Mouse (Mus musculus): ENCODE measurements around the gene Cdk5.

Gene Cdk5

GRCm38 (mm10) chr5:24423129-24424003 lies at the start of gene Cdk5, which contains the start of gene Slc4a2:
Gene Cdk5 (minus strand): TSS chr5:24423530.
Gene Slc4a2 (plus strand): TSS chr5:24423837.
- DNase-seq: peak; percentile 98

- DNase-seq: peak; percentile 89
These were observed 47.3 kb upstream of the Cdk5 start for GRCm38 (mm10) chr5:24470600-24470999.

GRCm38 (mm10) chr5:24466762-24467161 lies 43.4 kb upstream of the Cdk5 start:
- no peak for DNase-seq

- DNase-seq: no peak
These were observed 32.3 kb upstream of the Cdk5 start for GRCm38 (mm10) chr5:24455613-24456012.

GRCm38 (mm10) chr5:24455076-24455475 lies 31.7 kb upstream of the Cdk5 start:
- DNase-seq: no peak

GRCm38 (mm10) chr5:24453985-24454303 lies 30.6 kb upstream of the Cdk5 start:
- DNase-seq: no peak

GRCm38 (mm10) chr5:24453283-24453984 lies 30.1 kb upstream of the Cdk5 start:
- no peak for DNase-seq

GRCm38 (mm10) chr5:24452691-24453233 lies 29.4 kb upstream of the Cdk5 start:
- peak; percentile 58 for DNase-seq

- DNase-seq: peak; percentile 67
These were observed 28.8 kb upstream of the Cdk5 start, which contains the start of gene Agap3 for GRCm38 (mm10) chr5:24452030-24452690. Gene Agap3 (plus strand): TSS chr5:24452177.

GRCm38 (mm10) chr5:24451264-24452029 lies 28.1 kb upstream of the Cdk5 start:
- DNase-seq: peak; percentile 90

GRCm38 (mm10) chr5:24447624-24448298 lies 24.4 kb upstream of the Cdk5 start, which contains the start of gene Tmub1:
Gene Tmub1 (minus strand): TSS chr5:24447854.
- DNase-seq: peak; percentile 89

GRCm38 (mm10) chr5:24446630-24447029 lies 23.3 kb upstream of the Cdk5 start:
- DNase-seq: no peak

GRCm38 (mm10) chr5:24445428-24446080 lies 22.2 kb upstream of the Cdk5 start:
- DNase-seq: peak; percentile 49

GRCm38 (mm10) chr5:24444746-24445427 lies 21.6 kb upstream of the Cdk5 start, which contains the start of gene Fastk:
Gene Fastk (minus strand): TSS chr5:24445287.
- peak; percentile 98 for DNase-seq

GRCm38 (mm10) chr5:24443927-24444326 lies 20.6 kb upstream of the Cdk5 start:
- peak; percentile 24 for DNase-seq

GRCm38 (mm10) chr5:24443204-24443603 lies 19.9 kb upstream of the Cdk5 start:
- no peak for DNase-seq

GRCm38 (mm10) chr5:24442029-24442428 lies 18.7 kb upstream of the Cdk5 start:
- peak; percentile 38 for DNase-seq

GRCm38 (mm10) chr5:24441187-24441586 lies 17.9 kb upstream of the Cdk5 start:
- no peak for DNase-seq

- no peak for DNase-seq
These were observed 10.7 kb upstream of the Cdk5 start for GRCm38 (mm10) chr5:24433993-24434392.

GRCm38 (mm10) chr5:24428596-24428995 lies 5.3 kb upstream of the Cdk5 start:
- no peak for DNase-seq
